Mouse (Mus musculus) neural tube, postnatal 0 days (tissue): ENCODE results near the gene Ccl6. TPM values are rescaled to one million over a fixed set of nuclear protein-coding genes. Genes with fewer than 3 reads are reported as not detected.

Experiments used
- polyA plus RNA-seq: library from polyadenylated mRNA; unstranded; fragments of >200 nt; fragmentation: Nextera tagmentation; extraction: Ambion mirVana; gene quantifications from 2 replicates; pipeline ENCODE4 v1.2.1, GENCODE M21; 2015

The Ccl6 gene
- polyA plus RNA-seq, result 7.3 and 8.0 TPM in 2 replicates

GRCm38 (mm10) chr11:83592853-83593252, at the start of gene Ccl6:
Gene Ccl6 (minus strand): TSS chr11:83593087.

GRCm38 (mm10) chr11:83578186-83578760, 14.6 kb downstream of the Ccl6 start, which contains the start of gene Ccl9:
Gene Ccl9 (minus strand): TSS chr11:83578636.

Other genes starting within 250 kb of the Ccl6 start
- gene Rasl10b, start 183.9 kb downstream of the Ccl6 start, polyA plus RNA-seq, result 61.6 and 64.0 TPM in 2 replicates
- 0.75 and 0.96 TPM in 2 replicates for gene Gas2l2, start 163.6 kb downstream of the Ccl6 start, polyA plus RNA-seq
- gene 1700020L24Rik, start 155.4 kb downstream of the Ccl6 start, polyA plus RNA-seq, result 0.43 and 0.75 TPM in 2 replicates
- 3.4 and 3.7 TPM in 2 replicates for gene Mmp28, start 130.0 kb downstream of the Ccl6 start, polyA plus RNA-seq
- gene Taf15, start 120.0 kb downstream of the Ccl6 start, polyA plus RNA-seq, result 11.8 and 12.4 TPM in 2 replicates
- gene Heatr9, start 70.9 kb downstream of the Ccl6 start, polyA plus RNA-seq, result not detected in 2 replicates
- gene Ccl5, start 62.6 kb downstream of the Ccl6 start, polyA plus RNA-seq, result 0.97 TPM in 1 of 2 replicates, not detected in the other
- gene Ccl9, start 14.5 kb downstream of the Ccl6 start, polyA plus RNA-seq, result 4.3 and 5.3 TPM in 2 replicates
- gene Rpl9-ps1, start 52.5 kb upstream of the Ccl6 start, polyA plus RNA-seq, result not detected in 2 replicates
- 1.6 and 2.7 TPM in 2 replicates for gene Ccl3, start 56.3 kb upstream of the Ccl6 start, polyA plus RNA-seq
- 1.9 TPM in 2 replicates for gene Ccl4, start 69.5 kb upstream of the Ccl6 start, polyA plus RNA-seq
- gene Wfdc17, start 110.9 kb upstream of the Ccl6 start, polyA plus RNA-seq, result 4.1 and 5.1 TPM in 2 replicates
- not detected in 2 replicates for gene Wfdc18, start 115.9 kb upstream of the Ccl6 start, polyA plus RNA-seq
- 1.1 TPM in 1 of 2 replicates, not detected in the other for gene Wfdc21, start 153.9 kb upstream of the Ccl6 start, polyA plus RNA-seq
- gene Heatr6, start 160.6 kb upstream of the Ccl6 start, polyA plus RNA-seq, result 23.4 and 26.1 TPM in 2 replicates